Mouse (Mus musculus) myocyte (in vitro differentiated cells): ENCODE results near the gene Oser1.

Experiments used
- MAX ChIP-seq: IDR thresholded peaks from one replicate; pipeline ENCODE4 v1.6.1; 2011; ENCODE audit warnings: low read depth, mild to moderate bottlenecking, control low read depth
- POLR2A ChIP-seq: IDR thresholded peaks from one replicate; pipeline ENCODE4 v1.6.1; 2011; ENCODE audit warnings: low read depth, mild to moderate bottlenecking, control low read depth, moderate library complexity; ENCODE audit not compliant: insufficient read length
- TCF12 ChIP-seq: IDR thresholded peaks from one replicate; pipeline ENCODE4 v1.6.1; 2011; ENCODE audit warnings: mild to moderate bottlenecking, control low read depth; ENCODE audit not compliant: poor library complexity, insufficient read depth, severe bottlenecking

DNA sequence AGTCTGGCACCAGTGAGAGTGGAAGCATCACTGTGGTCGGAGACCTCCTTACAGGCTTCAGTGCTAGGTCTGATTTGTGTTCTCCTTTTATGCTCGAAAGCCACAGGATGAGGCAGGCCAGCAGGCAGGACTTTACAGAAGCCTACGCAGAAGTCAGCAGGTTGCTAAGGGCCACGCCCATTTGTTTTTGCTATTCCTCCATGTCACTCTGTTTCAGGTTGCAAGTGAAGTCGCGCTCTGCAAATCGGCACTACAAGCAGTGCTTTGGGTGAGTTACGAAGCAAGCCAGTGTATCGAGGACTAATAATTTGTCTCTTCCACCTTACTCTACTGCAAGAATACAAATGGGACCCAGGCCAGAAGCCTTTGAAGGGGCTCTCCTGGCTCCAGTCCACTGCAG, 6.8 kb upstream of the Oser1 start:
- TF ChIP-seq POLR2A (no peak), MAX (no peak), TCF12 (no peak)
